Mouse (Mus musculus) ES-E14 (cell line): Measurements from ENCODE around the gene Slc27a4.

Experiments used
- CHD2 ChIP-seq: IDR thresholded peaks from 2 replicates; pipeline ENCODE4 v1.6.1; 2014; ENCODE audit warnings: mild to moderate bottlenecking, low read depth, low read length, inconsistent platforms
- HCFC1 ChIP-seq: IDR thresholded peaks from 2 replicates; pipeline ENCODE4 v1.6.1; 2012; ENCODE audit warnings: low read length, inconsistent platforms, borderline replicate concordance; ENCODE audit not compliant: insufficient read depth
- MAFK ChIP-seq: IDR thresholded peaks from 2 replicates; pipeline ENCODE4 v1.6.1; 2014; ENCODE audit warnings: mild to moderate bottlenecking, low read depth, low read length, inconsistent platforms; ENCODE audit not compliant: insufficient read depth
- ZC3H11A ChIP-seq: IDR thresholded peaks from 2 replicates; pipeline ENCODE4 v1.6.1; 2012; ENCODE audit warnings: low read depth, mild to moderate bottlenecking, inconsistent platforms, low read length, borderline replicate concordance
- ZNF384 ChIP-seq: IDR thresholded peaks from 2 replicates; pipeline ENCODE4 v1.6.1; 2012; ENCODE audit warnings: low read depth, low read length, inconsistent platforms

DNA sequence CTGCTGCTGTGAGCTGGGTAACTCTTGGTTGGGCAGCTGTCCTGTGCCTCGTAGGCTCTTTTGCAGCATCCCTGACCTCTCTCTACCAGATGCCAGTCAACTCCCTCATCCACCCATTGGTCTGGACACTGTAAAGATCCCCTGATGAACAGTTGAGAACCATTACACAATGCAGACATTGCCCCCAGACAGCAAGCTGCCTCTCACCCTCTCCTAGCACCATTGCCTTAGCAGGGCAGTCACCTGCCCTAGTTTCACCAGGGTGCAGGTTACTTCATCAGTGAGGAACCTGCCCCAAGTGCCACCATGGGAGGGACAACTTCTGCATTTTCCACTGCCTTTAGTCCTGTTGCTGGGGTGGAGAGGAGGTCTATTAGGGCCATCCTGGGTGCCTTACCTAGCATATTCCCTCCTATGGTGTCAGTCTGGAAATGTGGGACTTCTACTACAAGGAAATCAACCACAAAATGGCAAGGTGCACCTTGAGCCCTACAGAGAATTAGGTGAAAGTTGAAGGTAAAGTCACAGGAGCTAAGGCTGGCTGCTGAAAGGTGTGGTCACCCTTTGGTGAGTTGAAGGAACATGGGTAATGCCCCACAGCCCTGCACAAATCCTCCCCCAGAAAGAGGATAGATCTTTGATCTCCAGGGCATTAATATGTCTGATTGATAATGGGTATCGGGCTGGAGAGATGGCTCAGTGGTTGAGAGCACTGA, 9.5 kb upstream of the Slc27a4 start:
- TF ChIP-seq MAFK (no peak), ZNF384 (no peak), ZC3H11A (no peak), CHD2 (no peak), HCFC1 (no peak)
